Comparison of ENCODE assay signal across 8 mouse cellular contexts in genomic region chr11:5061413-5062139, GRCm38 (mm10). TPM values are rescaled to one million over a fixed set of nuclear protein-coding genes. Genes with fewer than 3 reads are reported as not detected.
DNase-seq lines count a peak whose midpoint lies in the region; ATAC-seq and TF ChIP-seq lines count a peak whose summit lies in the region.

No protein-coding gene starts in this region.

- peaks cover 84% of the 10 kb centered on the region for H3K27me3 ChIP-seq in forebrain, embryonic 10.5 days (ENCODE audit: poor library complexity, severe bottlenecking)
- peaks cover 62% of the 10 kb centered on the region for H3K27me3 ChIP-seq in heart, embryonic 14.5 days (ENCODE audit: control insufficient read depth, insufficient read depth, low read length)
- H3K27me3 ChIP-seq in liver, adult 2 months (ENCODE audit: control insufficient read depth, insufficient read depth, low read length) = 0 out of 2 replicates have a peak, but pooled peaks cover 7% of the 10 kb centered on the region
- peaks cover 44% of the 10 kb centered on the region for H3K27me3 ChIP-seq in stomach, embryonic 14.5 days (ENCODE audit: control insufficient read depth, insufficient read depth, low read length)

- ATAC-seq in heart, embryonic 14.5 days (ENCODE audit: insufficient number of reproducible peaks, insufficient read depth, low FRiP score, low read depth) = peak; percentile 44
- 0 out of 2 replicates have a peak, but pooled peaks have one; percentile 33 for ATAC-seq in monocyte, adult 5-6 weeks (replicated peaks; ENCODE audit: insufficient number of reproducible peaks, low FRiP score, low TSS enrichment, poor library complexity, severe bottlenecking)
- ATAC-seq in stomach, embryonic 14.5 days (ENCODE audit: insufficient number of reproducible peaks, insufficient read depth, low FRiP score, low read depth) = peak; percentile 62

- peaks cover 8% of the 10 kb centered on the region; the same call in 1 of the 2 replicates for H3K79me2 ChIP-seq in liver, adult 2 months (ENCODE audit: control insufficient read depth, insufficient read depth, low read length)

- H3K4me1 ChIP-seq in forebrain, embryonic 10.5 days = peaks cover 84% of the 10 kb centered on the region
- H3K4me1 ChIP-seq in heart, embryonic 14.5 days (ENCODE audit: control insufficient read depth in 2 of 2, insufficient read depth in 2 of 2, low read length in 2 of 2) = peaks cover 28 to 49% of the 10 kb centered on the region in 2 experiments
- H3K4me1 ChIP-seq in liver, adult 2 months (ENCODE audit: control insufficient read depth, insufficient read depth, low read length) = peaks cover 22% of the 10 kb centered on the region
- peaks cover 47% of the 10 kb centered on the region for H3K4me1 ChIP-seq in stomach, embryonic 14.5 days (ENCODE audit: control insufficient read depth, insufficient read depth, low read length)

- H3K9me3 ChIP-seq in forebrain, embryonic 10.5 days = no peaks in the 10 kb centered on the region
- no peaks in the 10 kb centered on the region for H3K9me3 ChIP-seq in heart, embryonic 14.5 days (ENCODE audit: control insufficient read depth, low read length)
- H3K9me3 ChIP-seq in stomach, embryonic 14.5 days (ENCODE audit: control insufficient read depth, low read depth, low read length) = no peaks in the 10 kb centered on the region

- H3K4me3 ChIP-seq in forebrain, embryonic 10.5 days = peak overlapping the region; percentile 54
- peak overlapping the region; percentile 33 to 44 for H3K4me3 ChIP-seq in heart, embryonic 14.5 days (ENCODE audit: control insufficient read depth in 1 of 2, insufficient read depth in 1 of 2, low read depth in 1 of 2, low read length in 2 of 2)
- peak overlapping the region; percentile 42; the same call in 1 of the 2 replicates for H3K4me3 ChIP-seq in liver, adult 2 months (ENCODE audit: insufficient read depth, low read depth, low read length)
- peak overlapping the region; percentile 33 for H3K4me3 ChIP-seq in stomach, embryonic 14.5 days (ENCODE audit: low read depth, low read length)

- no peak for TF ChIP-seq POLR2A in liver, adult 2 months (IDR thresholded peaks at IDR 0.05; ENCODE audit: extremely low read depth, insufficient read depth, low read length)

- 1% methylated on average over 62 of the region's 62 CpGs for WGBS in forebrain, embryonic 10.5 days
- WGBS in heart, embryonic 14.5 days = 2% methylated on average over 62 of the region's 62 CpGs
- 21% methylated on average over 62 of the region's 62 CpGs for WGBS in liver, adult 2 months
- 4% methylated on average over 55 of the region's 62 CpGs for WGBS in stomach, embryonic 14.5 days

- H3K4me2 ChIP-seq in heart, embryonic 14.5 days (ENCODE audit: low read length) = peak overlapping the region; percentile 83
- H3K4me2 ChIP-seq in stomach, embryonic 14.5 days (replicated peaks; ENCODE audit: low read depth, low read length) = peak overlapping the region; percentile 92

- TF ChIP-seq CTCF in liver, adult 2 months (IDR thresholded peaks at IDR 0.05; ENCODE audit: low read depth, low read length) = no peak

- peak overlapping the region; percentile 60; the same call in 1 of the 2 replicates for H3K9ac ChIP-seq in heart, embryonic 14.5 days (ENCODE audit: low read length)
- H3K9ac ChIP-seq in liver, adult 2 months (ENCODE audit: low read depth, low read length) = peak overlapping the region; percentile 24; the same call in 1 of the 2 replicates
- no peak overlapping the region for H3K9ac ChIP-seq in stomach, embryonic 14.5 days (replicated peaks; ENCODE audit: low read depth, low read length)

- peaks cover 10% of the 10 kb centered on the region; the same call in 1 of the 2 replicates for H3K36me3 ChIP-seq in forebrain, embryonic 10.5 days (replicated peaks)
- H3K36me3 ChIP-seq in heart, embryonic 14.5 days (ENCODE audit: control insufficient read depth, insufficient read depth, low read length) = peaks cover 9% of the 10 kb centered on the region
- no peaks in the 10 kb centered on the region for H3K36me3 ChIP-seq in liver, adult 2 months (ENCODE audit: control insufficient read depth, insufficient read depth, low read length)
- H3K36me3 ChIP-seq in stomach, embryonic 14.5 days (ENCODE audit: control insufficient read depth, insufficient read depth, low read length) = no peaks in the 10 kb centered on the region

- peak; percentile 87 to 91 for DNase-seq in B cell, adult 2 months
- peak; percentile 93 for DNase-seq in brain, adult 2 months (ENCODE audit: low read depth, low spot score)
- peak; percentile 89 for DNase-seq in forebrain, embryonic 10.5 days (ENCODE audit: extremely low spot score, low spot score)
- peak; percentile 95 for DNase-seq in kidney, postnatal 10 days
- DNase-seq in liver, adult 2 months (ENCODE audit: extremely low read depth, low read depth, low spot score) = peak; percentile 68

- H3K27ac ChIP-seq in forebrain, embryonic 10.5 days = peak overlapping the region; percentile 74
- H3K27ac ChIP-seq in heart, embryonic 14.5 days (replicated peaks in 1 of 2; ENCODE audit: control insufficient read depth in 1 of 2, insufficient read depth in 1 of 2, low read depth in 2 of 2, low read length in 2 of 2) = no peak overlapping the region
- no peak overlapping the region for H3K27ac ChIP-seq in liver, adult 2 months (replicated peaks; ENCODE audit: insufficient read depth, low read depth, low read length)
- H3K27ac ChIP-seq in stomach, embryonic 14.5 days (ENCODE audit: low read length) = no peak overlapping the region

RNA-seq across cellular contexts. Expression of gene Gas2l1, which starts 3.6 kb away (rescaled TPM):
- 20.0 and 20.9 TPM in 2 replicates for polyA plus RNA-seq in forebrain, embryonic 10.5 days (2016; fragmentation: Nextera tagmentation; extraction: Ambion mirVana)
- polyA plus RNA-seq in heart, embryonic 14.5 days (2014; fragmentation: Nextera tagmentation; extraction: Ambion mirVana) = 22.4 and 24.6 TPM in 2 replicates
- 3.1 and 7.3 TPM in 2 replicates for total RNA-seq in liver, adult 2 months (2014; rRNA removed)
- 25.4 and 25.8 TPM in 2 replicates for polyA plus RNA-seq in liver, adult 2 months (2012; rRNA removed)
- 1.2 to 13.9 TPM (median 3.2 TPM) in 3 replicates for total RNA-seq in monocyte, adult 5-6 weeks (2017)
- polyA plus RNA-seq in stomach, embryonic 14.5 days (2014; fragmentation: Nextera tagmentation; extraction: Ambion mirVana) = 22.9 and 27.9 TPM in 2 replicates

RNA-seq across cellular contexts. Expression of gene Rasl10a, which starts 3.6 kb away (rescaled TPM):
- polyA plus RNA-seq in forebrain, embryonic 10.5 days (2016; fragmentation: Nextera tagmentation; extraction: Ambion mirVana) = 0.60 and 0.77 TPM in 2 replicates
- polyA plus RNA-seq in heart, embryonic 14.5 days (2014; fragmentation: Nextera tagmentation; extraction: Ambion mirVana) = 1.1 and 2.0 TPM in 2 replicates
- total RNA-seq in liver, adult 2 months (2014; rRNA removed) = not detected in 2 replicates
- polyA plus RNA-seq in liver, adult 2 months (2012; rRNA removed) = 0.26 TPM in 1 of 2 replicates, not detected in the other
- total RNA-seq in monocyte, adult 5-6 weeks (2017) = 0.58 TPM in 1 of 3 replicates, not detected in the others
- polyA plus RNA-seq in stomach, embryonic 14.5 days (2014; fragmentation: Nextera tagmentation; extraction: Ambion mirVana) = 1.2 and 1.3 TPM in 2 replicates

RNA-seq across cellular contexts. Expression of gene Rhbdd3, which starts 37.1 kb away (rescaled TPM):
- polyA plus RNA-seq in forebrain, embryonic 10.5 days (2016; fragmentation: Nextera tagmentation; extraction: Ambion mirVana) = 29.7 and 31.6 TPM in 2 replicates
- 33.5 TPM in 2 replicates for polyA plus RNA-seq in heart, embryonic 14.5 days (2014; fragmentation: Nextera tagmentation; extraction: Ambion mirVana)
- total RNA-seq in liver, adult 2 months (2014; rRNA removed) = 8.6 and 13.8 TPM in 2 replicates
- polyA plus RNA-seq in liver, adult 2 months (2012; rRNA removed) = 26.5 and 30.8 TPM in 2 replicates
- 1.6 to 13.7 TPM (median 9.1 TPM) in 3 replicates for total RNA-seq in monocyte, adult 5-6 weeks (2017)
- 29.7 and 31.2 TPM in 2 replicates for polyA plus RNA-seq in stomach, embryonic 14.5 days (2014; fragmentation: Nextera tagmentation; extraction: Ambion mirVana)

RNA-seq across cellular contexts. Expression of gene Ewsr1, which starts 37.5 kb away (rescaled TPM):
- polyA plus RNA-seq in forebrain, embryonic 10.5 days (2016; fragmentation: Nextera tagmentation; extraction: Ambion mirVana) = 896 and 966 TPM in 2 replicates
- 198 and 242 TPM in 2 replicates for polyA plus RNA-seq in heart, embryonic 14.5 days (2014; fragmentation: Nextera tagmentation; extraction: Ambion mirVana)
- 88.6 and 89.8 TPM in 2 replicates for total RNA-seq in liver, adult 2 months (2014; rRNA removed)
- polyA plus RNA-seq in liver, adult 2 months (2012; rRNA removed) = 95.1 and 112 TPM in 2 replicates
- 492 to 570 TPM (median 517 TPM) in 3 replicates for total RNA-seq in monocyte, adult 5-6 weeks (2017)
- 467 and 495 TPM in 2 replicates for polyA plus RNA-seq in stomach, embryonic 14.5 days (2014; fragmentation: Nextera tagmentation; extraction: Ambion mirVana)
